Mouse (Mus musculus) adrenal gland, adult 2 months (tissue): ENCODE data around the gene Gm20388. TPM values are rescaled to one million over a fixed set of nuclear protein-coding genes. Genes with fewer than 3 reads are reported as not detected.
A peak's percentile ranks its signal among the peaks of the same experiment; 100 is the strongest.
"Not testable (repeated sequence)": the region's sequence is repeated elsewhere in the genome, so short reads cannot be mapped to it uniquely, and the experiment has no call there.

Source experiments
- DNase-seq: peaks from one replicate; pipeline ENCODE4 v3.0.0; 2021
- polyA plus RNA-seq: library from polyadenylated mRNA; depleted of rRNA; stranded (reverse); fragments of >200 nt; gene quantifications from 2 replicates; pipeline ENCODE4 v1.2.3, GENCODE M21; 2012
- total RNA-seq, 2 experiments: library from RNA; stranded (reverse); gene quantifications; 2 replicates each; pipeline ENCODE4 v1.2.3; 2021

The Gm20388 gene
- total and polyA plus RNA-seq, 3 experiments = 5.9 to 50.1 (median 9.9) TPM

GRCm38 (mm10) chr8:123278445-123278844 is 3367.8 kb downstream of the Gm20388 start:
- no peak for DNase-seq

DNA sequence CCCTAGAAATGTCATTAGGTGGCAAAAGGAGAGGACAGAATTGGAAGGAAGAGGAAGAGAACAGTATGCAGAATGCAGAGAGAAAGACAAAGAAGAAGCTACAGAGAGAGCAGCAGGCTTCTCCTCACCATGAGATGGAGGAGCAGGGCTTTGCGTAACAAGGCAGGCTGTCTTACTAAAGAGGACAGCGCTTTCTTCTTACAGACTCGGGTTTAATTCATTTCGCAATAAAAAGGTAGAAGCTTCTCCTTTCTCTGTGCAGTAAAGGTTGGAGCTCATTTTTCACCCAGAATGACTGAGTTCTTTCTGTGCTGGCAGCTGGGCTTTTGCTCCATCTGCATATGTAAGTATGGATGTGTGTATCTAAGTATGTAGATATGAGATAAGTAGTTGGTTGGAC is 3369.2 kb downstream of the Gm20388 start:
- no peak for DNase-seq

DNA sequence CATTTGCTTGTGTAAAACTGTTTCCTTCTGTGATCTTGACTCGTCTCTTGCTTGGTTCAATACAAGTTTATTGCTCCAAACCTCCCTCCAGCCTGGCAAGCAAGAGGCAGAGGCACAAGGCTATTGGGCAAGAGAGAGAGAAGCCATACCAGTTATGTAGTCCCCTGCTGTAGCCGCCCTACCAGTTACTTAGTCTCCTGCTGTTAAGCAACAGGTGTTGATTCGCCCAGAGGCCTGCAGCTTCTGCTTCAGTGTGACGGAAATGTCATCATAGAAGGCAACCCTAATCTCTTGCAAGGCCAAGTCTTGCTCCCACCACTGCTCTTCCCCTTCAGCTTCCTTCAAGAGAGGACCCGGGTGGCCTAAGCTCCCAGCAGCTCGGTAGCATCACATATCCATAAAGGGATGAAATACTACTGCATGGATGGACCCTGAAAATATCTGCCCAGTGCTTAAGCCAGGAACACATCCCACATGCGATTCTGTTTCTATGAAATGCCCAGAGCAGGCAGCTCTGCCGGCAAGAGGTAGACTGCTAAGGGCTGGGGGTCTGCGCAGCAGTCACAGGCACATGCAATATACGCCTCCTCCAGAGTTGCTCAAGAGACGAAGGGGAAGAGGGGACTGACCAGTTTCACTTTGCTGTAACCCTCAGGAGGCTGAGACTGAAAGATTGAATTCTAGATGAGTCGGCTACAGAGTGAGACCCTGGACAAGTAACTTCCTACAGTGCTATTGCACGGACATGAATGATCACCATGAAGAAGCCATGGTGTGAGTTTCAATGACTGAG is 3369.9 kb downstream of the Gm20388 start:
- DNase-seq = no peak

GRCm38 (mm10) chr8:123282994-123283393 is 3372.4 kb downstream of the Gm20388 start:
- DNase-seq = not testable (repeated sequence)

DNA sequence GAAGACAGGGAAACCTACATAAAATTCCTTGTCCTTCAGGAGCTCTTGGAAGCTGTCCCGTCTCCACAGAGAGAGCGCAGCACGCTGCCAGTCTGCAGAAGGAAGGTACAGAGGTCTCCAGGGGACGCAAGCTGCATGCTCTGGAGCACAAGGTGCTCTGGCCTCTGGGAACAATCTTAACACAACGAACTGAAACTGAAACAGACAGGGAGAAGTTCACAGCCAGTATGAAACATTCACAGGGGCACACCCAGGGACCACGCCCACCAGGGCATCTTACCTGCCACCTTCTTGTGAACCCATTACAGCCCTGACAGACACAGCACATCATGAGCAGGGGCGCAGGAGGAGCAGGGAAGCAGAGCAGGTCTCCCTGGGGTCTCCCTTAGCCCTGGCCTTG is 3373.3 kb downstream of the Gm20388 start:
- no peak for DNase-seq

DNA sequence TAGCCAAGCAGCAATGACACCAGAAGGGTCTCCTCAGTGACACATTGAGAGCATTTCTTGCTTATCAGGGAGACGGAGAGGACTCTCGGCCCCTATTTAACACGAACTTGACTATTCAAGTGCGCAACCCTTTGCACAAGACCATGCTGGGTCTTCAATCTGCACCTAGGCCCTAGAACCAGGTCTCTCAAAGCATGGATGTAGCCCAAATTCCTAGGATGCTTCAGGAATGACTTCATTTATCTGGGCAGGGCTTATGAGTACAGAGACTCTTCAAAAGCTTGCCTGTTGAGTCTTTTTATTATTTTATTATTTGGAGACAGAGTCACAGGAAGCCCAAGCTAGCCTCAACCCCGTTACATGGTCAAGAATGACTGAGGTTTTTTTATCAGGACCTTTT is 3373.9 kb downstream of the Gm20388 start:
- DNase-seq = no peak

DNA sequence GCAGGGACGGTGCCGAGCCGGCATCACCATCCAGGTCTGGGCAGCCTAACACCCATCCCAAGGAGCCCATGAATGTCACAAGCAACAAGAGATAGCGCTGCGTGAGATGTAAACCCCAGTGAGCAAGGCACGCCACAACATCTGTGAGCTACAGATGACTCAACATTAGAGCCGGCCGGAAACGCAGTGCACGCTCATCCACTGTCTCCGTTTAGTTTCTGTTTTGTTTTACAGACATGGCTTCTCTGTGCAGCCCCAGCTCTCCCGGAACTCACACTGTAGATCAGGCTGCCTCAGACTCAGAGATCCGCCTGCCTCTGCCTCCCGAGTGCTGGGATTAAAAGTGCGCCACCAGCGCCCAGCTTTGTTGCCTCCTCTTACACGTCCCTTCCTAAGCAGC is 3376.7 kb downstream of the Gm20388 start:
- no peak for DNase-seq

GRCm38 (mm10) chr8:123290166-123290565 is 3379.5 kb downstream of the Gm20388 start:
- no peak for DNase-seq

DNA sequence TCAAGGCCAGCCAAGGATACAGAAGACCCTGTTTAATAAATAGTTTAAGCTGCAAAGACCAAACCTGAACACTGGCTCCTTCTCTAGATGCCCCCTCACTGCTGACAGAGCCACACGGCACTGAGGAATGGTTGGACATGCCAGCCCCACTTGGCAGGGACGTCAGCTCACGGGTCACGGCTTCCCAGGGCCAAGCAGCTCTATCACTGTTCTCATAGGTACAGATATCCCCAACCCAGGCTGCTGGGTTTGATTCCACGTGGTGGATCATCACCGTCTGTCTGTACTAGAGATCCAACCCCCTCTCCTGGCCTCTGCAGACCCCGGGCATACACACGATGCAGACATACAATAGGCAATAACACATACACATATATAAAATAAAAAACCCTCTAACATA is 3380.0 kb downstream of the Gm20388 start:
- DNase-seq = no peak

- DNase-seq = no peak
These were observed 3381.1 kb downstream of the Gm20388 start for GRCm38 (mm10) chr8:123291716-123292115.

- DNase-seq = no peak
These were observed 3381.6 kb downstream of the Gm20388 start for GRCm38 (mm10) chr8:123292281-123292680.

DNA sequence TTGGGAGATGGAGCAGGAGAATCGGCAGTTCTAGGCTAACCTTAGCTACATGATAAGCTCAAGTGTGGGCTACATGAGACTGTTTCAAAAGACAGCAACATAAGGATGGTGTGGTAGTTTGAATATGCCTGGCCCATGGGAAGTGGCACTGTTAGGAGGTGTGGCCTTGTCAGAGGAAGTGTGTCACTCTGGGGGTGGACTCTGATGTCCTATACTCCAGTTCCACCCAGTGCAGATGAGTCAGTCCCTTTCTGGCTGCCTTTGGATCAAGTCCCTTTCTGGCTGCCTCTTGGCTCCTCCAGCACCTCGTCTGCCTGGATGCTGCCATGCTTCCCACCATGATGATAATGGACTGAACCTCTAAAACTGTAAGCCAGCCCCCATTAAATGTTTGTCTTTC is 3382.1 kb downstream of the Gm20388 start:
- no peak for DNase-seq

DNA sequence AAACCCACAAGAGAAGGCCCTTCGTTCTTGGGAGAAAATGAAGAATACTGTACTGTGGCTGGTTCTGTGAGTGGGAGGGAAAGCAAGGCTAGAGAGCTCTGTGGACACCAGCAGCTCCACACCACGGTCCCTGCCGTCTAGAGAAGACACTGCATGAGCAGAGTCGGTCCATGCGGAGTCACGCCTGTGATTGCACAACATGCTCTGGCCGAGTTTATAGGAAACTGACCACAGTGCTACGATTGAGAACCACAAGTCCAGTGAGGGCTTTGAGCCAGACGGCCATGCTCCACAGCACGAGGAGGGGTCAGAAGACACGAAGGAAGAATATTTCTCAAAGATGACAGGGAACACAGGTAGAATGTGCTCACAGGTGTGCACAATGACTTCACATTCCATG is 3387.7 kb downstream of the Gm20388 start:
- DNase-seq = no peak

- no peak for DNase-seq
These were observed 3398.1 kb downstream of the Gm20388 start for GRCm38 (mm10) chr8:123308738-123309137.

- DNase-seq = no peak
These were observed 3407.3 kb downstream of the Gm20388 start for GRCm38 (mm10) chr8:123317781-123318466.

- DNase-seq = peak; percentile 96
These were observed 3407.8 kb downstream of the Gm20388 start, which contains the start of gene Fanca for GRCm38 (mm10) chr8:123318467-123318911. Gene Fanca (minus strand): TSS chr8:123318576.

DNA sequence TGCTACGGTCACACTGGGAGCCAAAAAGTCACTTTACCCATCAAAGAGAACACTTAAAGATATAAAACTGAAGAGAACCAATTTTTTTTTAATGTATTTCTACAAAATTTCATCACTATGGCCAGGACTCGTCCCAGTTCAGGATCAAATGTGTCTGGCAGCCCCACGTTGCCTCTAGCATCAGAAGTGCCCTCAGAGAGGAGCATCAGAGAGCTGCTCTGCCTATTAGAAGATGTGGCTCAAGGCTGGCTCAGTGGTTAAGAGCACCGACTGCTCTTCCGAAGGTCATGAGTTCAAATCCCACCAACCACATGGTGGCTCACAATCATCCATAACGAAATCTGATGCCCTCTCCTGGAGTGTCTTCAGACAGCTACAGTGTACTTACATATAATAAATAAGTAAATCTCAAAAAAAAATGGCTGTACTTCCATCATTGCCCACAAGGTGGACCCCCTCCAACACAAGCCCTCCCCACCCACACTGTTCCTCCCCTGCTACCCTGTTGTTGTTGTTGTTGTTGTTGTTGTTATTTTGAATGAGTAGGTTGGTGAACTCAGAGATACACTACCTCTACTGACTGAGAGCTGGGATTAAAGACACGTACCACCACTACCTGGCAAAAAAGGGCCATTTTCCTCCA is 3409.0 kb downstream of the Gm20388 start:
- DNase-seq = peak; percentile 14

- no peak for DNase-seq
These were observed 3417.9 kb downstream of the Gm20388 start for GRCm38 (mm10) chr8:123328552-123328951.

DNA sequence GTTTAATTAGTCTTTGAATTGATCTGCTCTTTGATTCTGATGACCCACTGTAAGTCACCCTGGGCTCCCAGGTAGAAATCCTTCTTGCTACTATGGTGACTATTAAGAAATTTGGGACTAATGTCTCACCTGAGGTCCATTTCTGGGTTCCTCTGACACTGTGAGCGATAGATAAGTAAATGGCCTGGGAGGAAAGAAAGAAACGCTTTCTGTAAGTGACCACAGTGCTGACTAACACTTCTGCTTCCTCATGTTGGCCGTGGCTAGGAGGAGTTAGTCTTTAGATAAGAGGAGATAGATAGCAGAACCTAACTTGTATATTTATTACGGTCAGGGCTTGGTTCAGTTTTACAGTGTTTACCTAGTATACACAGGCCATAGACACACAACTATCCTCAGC is 3418.7 kb downstream of the Gm20388 start:
- DNase-seq = no peak

DNA sequence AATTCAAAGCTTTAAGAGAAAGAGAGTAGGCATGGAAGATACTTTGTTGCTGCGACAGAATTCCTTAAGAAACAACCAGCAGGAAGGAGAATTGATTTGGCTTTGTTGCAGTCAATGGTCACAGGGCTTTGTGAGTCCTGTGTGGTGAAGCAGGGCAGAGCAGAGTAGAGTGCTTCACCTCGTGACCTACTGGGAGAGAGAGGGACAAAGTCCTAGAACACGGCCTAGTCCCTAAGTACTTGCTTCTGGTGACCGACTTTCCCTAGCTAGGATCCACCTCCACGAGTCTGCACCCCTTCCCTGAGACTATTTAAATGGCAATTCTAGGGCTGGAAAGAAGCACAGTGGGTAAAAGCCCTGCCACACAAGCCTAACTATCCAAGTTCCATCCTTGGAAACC is 3419.3 kb downstream of the Gm20388 start:
- no peak for DNase-seq

DNA sequence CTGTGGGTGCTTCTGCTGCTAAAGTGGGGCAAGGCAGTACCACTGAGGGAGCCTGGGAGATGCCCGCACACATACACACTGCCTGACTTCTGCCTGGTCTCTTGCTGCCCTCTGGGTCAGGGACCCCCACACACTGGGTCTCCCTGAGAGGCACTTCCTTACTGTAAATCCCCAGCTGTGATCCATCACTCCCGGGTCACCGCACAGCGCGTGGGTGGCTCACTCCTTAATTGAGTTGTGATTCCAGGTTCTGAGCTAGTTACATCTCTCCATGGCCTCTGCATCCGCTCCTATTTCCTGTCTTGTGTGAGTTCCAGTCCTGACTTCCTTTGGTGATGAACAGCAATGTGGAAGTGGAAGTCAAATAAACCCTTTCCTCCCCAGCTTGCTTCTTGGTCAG is 3420.1 kb downstream of the Gm20388 start:
- DNase-seq = no peak

DNA sequence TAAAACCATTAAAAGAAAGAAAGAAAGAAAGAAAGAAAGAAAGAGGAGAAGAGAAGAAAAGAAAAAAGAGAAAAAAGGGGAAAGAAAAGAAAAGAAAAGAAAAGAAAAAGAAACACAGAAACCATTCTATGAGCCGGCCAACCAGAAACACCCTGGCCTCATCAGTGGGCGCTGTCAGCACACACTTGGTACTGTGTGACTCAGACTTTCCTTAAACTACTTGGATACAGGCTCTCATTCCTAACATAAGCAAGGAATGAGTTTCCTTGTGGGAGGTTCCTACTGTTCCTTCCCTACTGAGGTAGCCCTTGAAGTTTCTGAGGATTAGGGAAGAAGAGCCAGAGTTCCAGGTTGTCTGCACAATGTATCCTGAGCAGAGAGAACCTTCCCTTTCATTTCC is 3420.7 kb downstream of the Gm20388 start:
- DNase-seq = no peak

DNA sequence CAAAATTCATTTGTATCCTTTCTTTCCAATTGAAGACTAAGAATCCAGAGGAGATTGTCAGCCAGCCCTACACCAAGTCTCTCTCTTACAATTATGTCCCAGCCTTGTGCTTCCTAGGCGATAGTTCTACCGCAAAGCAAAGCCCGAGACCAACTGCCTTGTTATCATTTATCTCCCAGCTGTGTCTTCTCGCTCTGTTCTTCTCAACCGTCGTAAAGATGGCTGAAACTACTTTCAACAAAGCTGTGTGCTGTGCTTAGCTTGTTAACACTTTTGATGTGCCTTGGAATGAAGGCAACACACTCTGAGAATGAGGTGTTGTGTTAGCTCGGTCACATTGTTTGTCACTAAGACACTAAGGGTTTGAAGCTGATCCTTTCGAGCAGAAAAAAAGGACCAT is 3421.2 kb downstream of the Gm20388 start:
- DNase-seq = no peak
